Mouse (Mus musculus) skeletal muscle tissue, adult 2 months (tissue): ENCODE results near the gene Btbd2.
"Not testable (repeated sequence)": the region's sequence is repeated elsewhere in the genome, so short reads cannot be mapped to it uniquely, and the experiment has no call there.

Experiments
- DNase-seq: peaks from one replicate; pipeline ENCODE4 v3.0.0-alpha.2; 2012; ENCODE audit warnings: low read depth, low spot score

Btbd2 gene

GRCm38 (mm10) chr10:80669737-80670485 is 13.0 kb upstream of the Btbd2 start:
- peak; percentile 90 for DNase-seq

DNA sequence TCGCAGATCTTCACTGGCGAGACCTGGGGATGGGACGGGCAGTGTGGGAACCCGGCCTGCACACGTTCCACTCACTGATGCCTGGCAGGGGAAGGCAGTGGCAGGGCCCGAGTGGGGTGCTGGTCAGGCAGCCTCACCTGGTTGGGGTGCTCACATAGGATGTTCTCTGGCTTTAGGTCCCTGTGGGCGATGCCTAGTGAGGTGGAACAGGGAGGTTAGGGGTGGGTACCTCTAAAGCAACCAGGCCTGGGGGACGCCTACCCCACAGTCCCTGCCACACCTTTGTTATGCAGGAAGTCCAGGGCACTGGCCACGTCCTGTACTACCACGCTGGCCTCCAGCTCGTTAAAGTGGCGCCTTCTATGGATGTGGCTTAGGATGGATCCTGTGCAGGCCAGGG is 12.1 kb upstream of the Btbd2 start:
- no peak for DNase-seq

GRCm38 (mm10) chr10:80668614-80669013 is 11.7 kb upstream of the Btbd2 start:
- DNase-seq, result peak; percentile 90

DNA sequence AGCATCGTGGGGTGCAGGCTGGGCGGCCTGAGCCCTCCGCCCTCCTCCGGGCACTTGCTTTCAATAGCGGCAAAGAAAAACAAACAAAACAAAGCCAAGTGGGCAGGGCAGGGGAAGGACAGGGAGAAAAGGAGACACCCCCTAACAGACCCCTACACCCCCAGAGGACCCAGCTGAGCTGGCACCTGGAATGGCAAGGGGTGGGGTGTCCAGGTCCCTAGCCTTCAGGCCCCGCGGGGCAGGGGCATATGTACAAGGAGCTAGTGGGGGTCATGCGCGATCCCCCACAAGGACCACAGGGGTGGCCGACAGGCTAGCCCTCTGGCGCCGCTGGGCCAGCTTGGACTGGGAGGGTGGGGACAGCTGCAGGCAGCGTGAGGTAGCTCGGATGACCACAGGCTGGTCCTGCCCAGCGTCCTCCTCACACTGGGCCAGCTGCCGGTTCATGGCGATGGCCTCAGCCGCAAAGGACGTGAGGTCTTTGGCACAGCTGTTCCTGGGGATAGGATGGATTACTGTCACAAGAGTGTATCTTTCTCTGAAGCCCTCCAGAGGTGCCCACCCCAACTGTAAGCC is 10.1 kb upstream of the Btbd2 start:
- DNase-seq, result peak; percentile 78

- no peak for DNase-seq
Observed at GRCm38 (mm10) chr10:80665981-80666733, 9.3 kb upstream of the Btbd2 start.

DNA sequence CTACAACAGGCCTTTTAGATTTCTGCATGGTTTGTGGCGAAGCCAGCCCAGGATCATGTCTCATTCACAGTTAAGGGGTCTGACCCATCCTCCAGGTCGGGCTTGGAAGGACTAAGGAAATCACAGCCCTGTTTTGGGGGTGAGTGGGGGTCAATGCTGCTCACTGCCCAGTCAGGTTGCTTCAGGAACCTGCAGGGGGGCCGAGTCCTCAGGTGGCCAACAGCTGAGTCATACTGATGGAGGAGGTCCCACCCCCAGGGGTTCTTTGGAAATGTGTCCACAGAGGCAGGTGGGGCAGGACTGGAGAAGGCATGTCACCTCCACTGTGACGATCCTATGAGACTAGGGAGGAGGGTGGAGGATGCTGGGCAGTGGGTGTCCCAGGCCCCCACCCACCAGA is 8.6 kb upstream of the Btbd2 start:
- DNase-seq, result no peak

DNA sequence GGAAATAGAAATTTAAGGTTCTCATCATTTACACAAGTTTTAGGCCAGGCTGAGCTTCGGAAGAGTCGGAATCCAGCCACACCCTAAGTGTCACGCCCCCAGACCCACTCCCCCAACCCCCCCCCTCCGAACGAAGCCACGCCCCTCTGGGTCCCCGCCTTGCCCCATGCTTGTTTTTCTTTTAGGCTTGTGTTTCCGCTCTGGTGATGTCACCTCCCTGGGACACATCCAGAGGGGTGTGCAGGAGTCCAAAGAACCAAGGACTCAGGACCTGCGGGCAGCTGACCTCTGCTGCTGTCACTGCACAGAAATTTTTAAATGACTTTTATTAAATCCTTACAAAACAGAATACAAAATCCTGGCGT is 8.1 kb upstream of the Btbd2 start:
- DNase-seq, result peak; percentile 88

- peak; percentile 95 for DNase-seq
Observed at GRCm38 (mm10) chr10:80664197-80665015, 7.5 kb upstream of the Btbd2 start.

DNA sequence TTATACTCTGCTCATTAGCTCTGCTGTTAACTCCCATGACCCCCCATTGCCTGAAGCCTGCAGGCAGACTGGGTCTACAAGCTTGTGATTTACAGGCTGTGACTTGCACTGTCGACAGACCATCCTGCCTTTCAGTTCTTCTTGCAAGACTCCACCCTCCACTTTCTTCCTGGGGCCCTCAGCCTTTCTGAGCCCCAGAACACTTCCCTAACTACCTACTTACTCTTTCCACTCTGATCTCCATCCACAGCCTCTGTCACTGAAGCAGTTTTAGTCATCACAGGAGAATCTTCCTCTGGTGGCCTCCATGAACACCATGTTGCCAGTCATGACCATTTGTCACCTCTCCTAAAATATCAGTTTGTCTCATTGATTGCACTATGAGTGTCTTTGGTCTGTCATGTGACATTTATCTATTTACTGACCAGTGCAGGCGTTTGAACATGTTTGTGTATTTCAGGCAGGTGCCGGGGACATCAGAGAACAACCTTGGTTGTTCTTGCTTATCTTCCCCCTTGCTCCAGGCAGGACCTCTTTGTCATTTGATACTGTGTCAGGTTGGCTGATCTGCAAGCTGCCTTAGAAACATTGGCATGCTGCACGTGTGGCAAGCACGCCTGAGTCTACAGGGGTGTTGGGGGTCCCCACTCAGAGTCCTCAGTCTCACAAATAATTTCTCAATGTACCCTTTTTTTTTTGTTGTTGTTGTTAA is 6.8 kb upstream of the Btbd2 start:
- DNase-seq, result no peak

- DNase-seq, result no peak
Observed at GRCm38 (mm10) chr10:80661149-80661548, 4.3 kb upstream of the Btbd2 start.

GRCm38 (mm10) chr10:80659213-80659612 is 2.3 kb upstream of the Btbd2 start:
- no peak for DNase-seq

DNA sequence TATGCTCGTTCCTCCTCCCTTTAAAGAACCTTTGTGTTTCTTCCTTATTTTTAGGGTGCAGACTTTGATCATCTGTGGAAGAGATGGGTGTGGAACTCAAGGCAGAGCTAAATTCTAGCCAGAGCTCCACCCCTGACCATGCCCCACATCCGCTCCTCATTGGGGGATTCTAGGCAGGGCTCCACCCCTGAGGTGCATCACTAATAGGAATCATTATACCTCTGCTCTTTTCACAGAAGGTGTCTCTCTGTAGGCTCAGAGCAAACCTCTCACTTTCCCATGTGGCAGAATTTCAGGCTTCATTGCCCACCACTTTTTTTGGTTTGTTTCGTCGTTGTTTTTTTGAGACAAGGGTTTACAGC is 2.0 kb upstream of the Btbd2 start:
- no peak for DNase-seq

- DNase-seq, result no peak
Observed at GRCm38 (mm10) chr10:80658194-80658840, 1.4 kb upstream of the Btbd2 start.

DNA sequence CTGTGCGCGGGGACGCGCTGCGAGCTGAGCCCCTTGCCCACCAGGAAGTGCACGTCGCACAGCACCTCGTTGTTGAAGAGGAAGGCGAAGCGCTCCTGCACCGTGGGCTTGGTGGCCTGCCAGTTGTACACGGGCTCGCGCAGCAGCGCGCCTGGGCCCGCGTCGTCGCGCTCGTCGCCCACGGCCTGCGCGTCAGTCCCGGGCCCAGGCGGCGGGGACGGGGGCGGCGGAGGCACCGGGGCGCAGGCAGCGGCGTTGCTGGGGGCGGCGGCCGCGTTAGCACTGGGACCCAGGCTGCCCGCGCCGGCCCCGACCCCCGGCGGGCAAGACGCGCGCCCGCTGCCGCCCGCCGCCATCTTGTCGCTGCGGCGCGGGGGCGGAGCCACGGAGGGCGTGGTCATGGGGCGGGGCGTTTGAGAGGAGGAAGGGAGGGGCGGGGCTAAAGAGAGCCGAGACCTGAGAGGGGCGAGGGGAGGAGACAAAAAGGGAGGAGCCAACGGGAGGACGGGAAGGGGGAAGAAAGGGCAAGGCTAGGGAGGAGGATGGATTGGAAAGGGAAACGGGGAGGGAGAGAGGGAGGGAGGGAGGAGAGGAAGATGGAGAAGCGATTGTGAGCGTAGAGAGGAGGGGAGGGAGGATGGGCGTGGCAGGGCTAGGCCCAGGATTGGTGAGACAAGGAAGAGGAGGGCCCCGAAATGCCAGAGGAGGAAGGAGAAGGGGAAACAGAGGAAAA is 575 bp downstream of the Btbd2 start:
- peak; percentile 98 for DNase-seq

DNA sequence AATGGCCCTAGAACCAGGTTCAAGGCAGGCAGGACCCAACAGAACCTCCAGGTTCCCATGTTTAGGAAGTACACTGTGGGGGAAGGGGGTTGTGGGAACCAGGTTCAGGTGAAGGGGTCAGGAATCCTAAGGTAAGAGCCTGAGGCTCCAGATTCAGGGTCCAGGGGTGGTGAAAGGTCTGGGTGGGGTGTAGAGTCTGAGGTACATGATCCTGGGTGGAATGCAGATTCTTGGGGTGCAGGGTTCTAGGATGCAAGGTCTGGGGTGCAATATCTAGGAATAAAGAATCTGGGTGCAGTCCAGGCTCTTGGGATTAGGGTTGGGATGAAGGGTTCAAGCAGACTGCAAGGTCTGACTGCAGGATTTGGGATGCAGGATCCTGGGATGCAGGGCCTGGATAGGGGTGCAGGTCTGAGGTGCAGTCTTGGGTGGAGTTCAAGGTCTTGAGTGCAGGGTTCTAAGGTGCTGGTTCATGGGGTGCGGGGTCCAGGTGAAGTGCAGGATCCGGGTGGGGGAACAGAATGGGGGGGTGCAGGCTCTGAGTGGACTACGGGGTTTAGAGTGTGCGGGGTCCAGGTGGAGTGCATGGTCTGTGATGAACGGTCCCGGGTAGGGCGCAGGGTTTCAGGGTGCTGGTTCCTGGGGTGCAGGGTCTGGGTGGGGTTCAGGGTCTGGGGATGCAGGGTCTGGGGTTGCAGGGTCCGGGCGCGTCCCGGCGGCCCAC is 1.3 kb downstream of the Btbd2 start:
- no peak for DNase-seq

DNA sequence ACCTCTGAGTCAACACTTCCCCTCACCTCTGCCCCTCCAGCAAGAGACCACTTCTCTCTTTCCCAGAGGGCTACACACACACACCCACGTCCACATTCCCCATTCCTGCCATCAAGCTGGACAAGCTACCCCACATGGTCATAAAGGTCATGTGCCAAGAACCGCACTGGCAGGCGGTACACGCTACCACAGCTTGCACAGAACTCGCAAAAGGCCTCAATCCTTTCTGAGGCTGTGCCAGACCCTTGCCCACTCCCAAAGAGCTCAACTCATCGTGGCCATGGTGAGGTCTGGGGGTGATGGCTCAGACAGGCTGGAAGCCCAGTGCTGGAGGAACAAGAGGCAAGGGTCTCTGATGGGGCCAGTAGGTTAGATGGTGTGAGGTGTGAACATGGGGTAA is 2.0 kb downstream of the Btbd2 start:
- DNase-seq, result no peak

- no peak for DNase-seq
Observed at GRCm38 (mm10) chr10:80653156-80653720, 3.6 kb downstream of the Btbd2 start.

DNA sequence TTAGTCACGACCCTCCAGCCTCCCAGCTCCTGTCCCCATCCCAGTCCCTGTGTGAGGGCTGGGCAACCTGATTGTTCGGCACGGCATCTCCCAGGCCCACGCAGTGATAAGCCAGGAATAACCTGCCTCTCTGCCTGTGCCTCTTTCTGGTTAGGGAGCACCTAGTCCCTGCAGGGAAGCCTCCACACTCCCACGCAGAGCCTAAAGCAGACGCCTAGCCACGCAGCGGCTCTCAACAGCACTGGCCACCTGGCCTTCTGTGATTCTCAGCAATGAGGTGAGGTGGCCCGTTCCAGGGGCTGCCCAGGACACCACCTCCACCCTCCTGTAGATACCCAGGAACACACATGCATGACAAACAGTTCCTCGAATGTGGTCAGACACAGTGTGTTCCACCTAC is 6.5 kb downstream of the Btbd2 start:
- DNase-seq, result no peak

DNA sequence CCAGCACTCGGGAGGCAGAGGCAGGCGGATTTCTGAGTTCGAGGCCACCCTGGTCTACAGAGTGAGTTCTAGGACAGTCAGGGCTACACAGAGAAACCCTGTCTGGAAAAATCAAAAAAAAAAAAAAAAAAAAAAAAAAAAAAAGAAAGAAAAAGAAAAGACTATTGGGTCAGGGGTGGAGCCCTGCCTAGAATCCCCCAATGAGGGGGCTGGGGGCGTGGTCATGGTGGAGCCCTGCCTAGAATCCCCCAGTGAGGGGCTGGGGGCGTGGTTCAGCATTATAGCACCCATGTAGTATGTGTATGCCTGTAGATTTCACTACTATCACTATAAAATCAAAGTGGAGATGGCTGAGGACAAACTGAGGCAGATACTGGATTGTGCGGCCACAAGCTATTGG is 7.0 kb downstream of the Btbd2 start:
- DNase-seq, result not testable (repeated sequence)
